Mouse (Mus musculus) myocyte (in vitro differentiated cells): ENCODE results near the gene Gabrb1.

Experiments
- E2F4 ChIP-seq: IDR thresholded peaks from one replicate; pipeline ENCODE4 v1.6.1; 2011; ENCODE audit warnings: mild to moderate bottlenecking, control low read depth, moderate library complexity; ENCODE audit not compliant: insufficient read depth
- TCF12 ChIP-seq: IDR thresholded peaks from one replicate; pipeline ENCODE4 v1.6.1; 2011; ENCODE audit warnings: mild to moderate bottlenecking, control low read depth; ENCODE audit not compliant: poor library complexity, insufficient read depth, severe bottlenecking

- TF ChIP-seq TCF12 (no peak), E2F4 (no peak)
Measured at GRCm38 (mm10) chr5:72181194-72181593, 523.3 kb downstream of the Gabrb1 start.
